Mouse (Mus musculus) MEL (cell line): ENCODE results near the gene Slc25a18. TPM values are rescaled to one million over a fixed set of nuclear protein-coding genes. Genes with fewer than 3 reads are reported as not detected.

ENCODE experiments used
- DNase-seq: peaks from one replicate; pipeline ENCODE4 v3.0.0; 2011; ENCODE audit warnings: low read depth, low spot score
- H3K27ac ChIP-seq: 2 replicates; pipeline ENCODE4 v1.5.1; 2012; ENCODE audit warnings: low read depth, mild to moderate bottlenecking, control low read depth, low read length, moderate library complexity; ENCODE audit not compliant: control insufficient read depth
- H3K27me3 ChIP-seq, 2 experiments: fragments of 150-350 bp in 1 of 2; sonication (generic) in 1 of 2; 2 replicates each; pipeline ENCODE4 v1.6.1; 2012; ENCODE audit warnings: low read length in 2 of 2, mild to moderate bottlenecking in 2 of 2, improper control_type of control experiment in 1 of 2, moderate library complexity in 1 of 2; ENCODE audit not compliant: insufficient read depth in 2 of 2, control insufficient read depth in 1 of 2
- H3K36me3 ChIP-seq, 2 experiments: 2 replicates each; pipeline ENCODE4 v1.6.1; 2012 to 2014; ENCODE audit warnings: low read length in 2 of 2, improper control_type of control experiment in 1 of 2, inconsistent platforms in 1 of 2, mild to moderate bottlenecking in 1 of 2; ENCODE audit not compliant: insufficient read depth in 2 of 2, control insufficient read depth in 1 of 2
- H3K4me1 ChIP-seq, 2 experiments: fragments of 150-350 bp in 1 of 2; sonication (generic) in 1 of 2; 2 replicates each; pipeline ENCODE4 v1.6.1; 2012; ENCODE audit warnings: low read length in 2 of 2, improper control_type of control experiment in 1 of 2, mild to moderate bottlenecking in 1 of 2; ENCODE audit not compliant: insufficient read depth in 2 of 2, control insufficient read depth in 1 of 2
- H3K4me3 ChIP-seq, 2 experiments: fragments of 150-350 bp in 1 of 2; sonication (generic) in 1 of 2; 2 replicates each; pipeline ENCODE4 v1.5.1; 2012; ENCODE audit warnings: low read depth in 2 of 2, low read length in 2 of 2, mild to moderate bottlenecking in 2 of 2, moderate library complexity in 2 of 2, control low read depth in 1 of 2, improper control_type of control experiment in 1 of 2; ENCODE audit not compliant: control insufficient read depth in 1 of 2, insufficient read depth in 1 of 2
- H3K79me2 ChIP-seq: 2 replicates; pipeline ENCODE4 v1.6.1; 2012; ENCODE audit warnings: mild to moderate bottlenecking, low read length, moderate library complexity; ENCODE audit not compliant: control insufficient read depth, poor library complexity, insufficient read depth
- H3K9ac ChIP-seq: 2 replicates; pipeline ENCODE4 v1.6.1; 2012; ENCODE audit warnings: low read depth, mild to moderate bottlenecking, control low read depth, low read length, moderate library complexity; ENCODE audit not compliant: control insufficient read depth, poor library complexity, severe bottlenecking
- H3K9me3 ChIP-seq: fragments of 150-350 bp; sonication (generic); replicated peaks from 2 replicates; pipeline ENCODE4 v1.6.1; 2012; ENCODE audit warnings: mild to moderate bottlenecking, low read length, improper control_type of control experiment, moderate library complexity; ENCODE audit not compliant: insufficient read depth
- BHLHE40 ChIP-seq: IDR thresholded peaks from 2 replicates; pipeline ENCODE4 v1.6.1; 2012; ENCODE audit warnings: low read depth, mild to moderate bottlenecking, inconsistent platforms, low read length, improper control_type of control experiment, borderline replicate concordance
- CHD1 ChIP-seq: IDR thresholded peaks from 2 replicates; pipeline ENCODE4 v1.6.1; 2012; ENCODE audit warnings: low read depth, mild to moderate bottlenecking, inconsistent platforms, low read length, improper control_type of control experiment
- CTCF ChIP-seq, 3 experiments: IDR thresholded peaks in 2 of 3; conservative IDR thresholded peaks in 1 of 3; 2 replicates each; pipeline ENCODE4 v1.5.1; 2011 to 2012; ENCODE audit warnings: low read length in 3 of 3, low read depth in 2 of 3, mild to moderate bottlenecking in 2 of 3, improper control_type of control experiment in 1 of 3, inconsistent platforms in 1 of 3, mixed read lengths in 1 of 3, moderate library complexity in 1 of 3; ENCODE audit not compliant: control insufficient read depth in 1 of 3, insufficient read depth in 1 of 3, poor library complexity in 1 of 3, severe bottlenecking in 1 of 3
- E2F4 ChIP-seq: IDR thresholded peaks from 2 replicates; pipeline ENCODE4 v1.6.1; 2011; ENCODE audit warnings: low read depth, low read length, improper control_type of control experiment, borderline replicate concordance
- ELF1 ChIP-seq: IDR thresholded peaks from 2 replicates; pipeline ENCODE4 v1.6.1; 2014; ENCODE audit warnings: low read depth, mild to moderate bottlenecking, inconsistent platforms, low read length, improper control_type of control experiment, moderate library complexity
- EP300 ChIP-seq, 2 experiments: IDR thresholded peaks; 2 replicates each; pipeline ENCODE4 v1.6.1; 2011; ENCODE audit warnings: improper control_type of control experiment in 2 of 2, low read length in 2 of 2, low read depth in 1 of 2, mild to moderate bottlenecking in 1 of 2
- ETS1 ChIP-seq: IDR thresholded peaks from 2 replicates; pipeline ENCODE4 v1.6.1; 2012; ENCODE audit warnings: low read depth, mild to moderate bottlenecking, inconsistent platforms, low read length, improper control_type of control experiment, moderate library complexity
- GATA1 ChIP-seq: IDR thresholded peaks from 2 replicates; pipeline ENCODE4 v1.6.1; 2011; ENCODE audit warnings: low read depth, low read length, improper control_type of control experiment
- JUND ChIP-seq: IDR thresholded peaks from 2 replicates; pipeline ENCODE4 v1.6.1; 2011; ENCODE audit warnings: low read depth, mild to moderate bottlenecking, improper control_type of control experiment, low read length
- KAT2A ChIP-seq: conservative IDR thresholded peaks from 2 replicates; pipeline ENCODE4 v1.6.1; 2012; ENCODE audit warnings: low read depth, low read length, improper control_type of control experiment, inconsistent platforms
- MAFK ChIP-seq: IDR thresholded peaks from 2 replicates; pipeline ENCODE4 v1.6.1; 2011; ENCODE audit warnings: low read depth, mild to moderate bottlenecking, low read length, improper control_type of control experiment, borderline replicate concordance
- MAZ ChIP-seq: IDR thresholded peaks from 2 replicates; pipeline ENCODE4 v1.6.1; 2012; ENCODE audit warnings: low read depth, mild to moderate bottlenecking, inconsistent platforms, low read length, improper control_type of control experiment
- NELFE ChIP-seq: IDR thresholded peaks from 2 replicates; pipeline ENCODE4 v1.6.1; 2011; ENCODE audit warnings: low read depth, low read length, improper control_type of control experiment
- NRF1 ChIP-seq: IDR thresholded peaks from 2 replicates; pipeline ENCODE4 v1.6.1; 2014; ENCODE audit warnings: low read depth, mild to moderate bottlenecking, inconsistent platforms, low read length, improper control_type of control experiment, moderate library complexity; ENCODE audit not compliant: poor library complexity, insufficient read depth, severe bottlenecking
- POLR2A ChIP-seq, 2 experiments: IDR thresholded peaks; 2 replicates each; pipeline ENCODE4 v1.6.1; 2011 to 2012; ENCODE audit warnings: low read length in 2 of 2, mild to moderate bottlenecking in 2 of 2, control low read depth in 1 of 2, improper control_type of control experiment in 1 of 2, low read depth in 1 of 2, moderate library complexity in 1 of 2; ENCODE audit not compliant: control insufficient read depth in 1 of 2, insufficient read depth in 1 of 2, poor library complexity in 1 of 2
- RAD21 ChIP-seq: IDR thresholded peaks from 2 replicates; pipeline ENCODE4 v1.6.1; 2011; ENCODE audit warnings: mild to moderate bottlenecking, low read depth, low read length, improper control_type of control experiment
- SMC3 ChIP-seq: IDR thresholded peaks from 2 replicates; pipeline ENCODE4 v1.6.1; 2011; ENCODE audit warnings: low read depth, low read length, improper control_type of control experiment
- TBP ChIP-seq: IDR thresholded peaks from 2 replicates; pipeline ENCODE4 v1.8.0; 2011; ENCODE audit warnings: low read depth, low read length, improper control_type of control experiment
- TCF12 ChIP-seq: IDR thresholded peaks from 2 replicates; pipeline ENCODE4 v1.6.1; 2014; ENCODE audit warnings: low read depth, mild to moderate bottlenecking, inconsistent platforms, low read length, improper control_type of control experiment, moderate library complexity
- UBTF ChIP-seq: IDR thresholded peaks from 2 replicates; pipeline ENCODE4 v1.6.1; 2012; ENCODE audit warnings: low read depth, mild to moderate bottlenecking, inconsistent platforms, low read length, improper control_type of control experiment, moderate library complexity, borderline replicate concordance; ENCODE audit not compliant: insufficient read depth
- ZC3H11A ChIP-seq: IDR thresholded peaks from 2 replicates; pipeline ENCODE4 v1.6.1; 2012; ENCODE audit warnings: low read depth, mild to moderate bottlenecking, inconsistent platforms, low read length, improper control_type of control experiment
- ZKSCAN1 ChIP-seq: IDR thresholded peaks from 2 replicates; pipeline ENCODE4 v1.6.1; 2012; ENCODE audit warnings: low read depth, mild to moderate bottlenecking, inconsistent platforms, low read length, improper control_type of control experiment, moderate library complexity
- polyA plus RNA-seq, 2 experiments: library from polyadenylated mRNA; stranded (reverse) in 1 of 2; unstranded in 1 of 2; fragments of >175 nt in 1 of 2; fragments of >200 nt in 1 of 2; gene quantifications; 2 replicates each; pipeline versions ENCODE4 v1.2.1 to v1.2.4; 2012; ENCODE audit warnings: low replicate concordance in 2 of 2, low read depth in 1 of 2; ENCODE audit not compliant: insufficient read length in 2 of 2, insufficient read depth in 1 of 2, missing spikeins in 1 of 2
- total RNA-seq: library from RNA; depleted of rRNA; stranded (reverse); fragments of 300-350 nt; gene quantifications from 2 replicates; pipeline ENCODE4 v1.2.3, GENCODE M21; 2012

Slc25a18 gene
- total and polyA plus RNA-seq, 3 experiments: 0.12 to 0.57 TPM; not detected in 1

DNA sequence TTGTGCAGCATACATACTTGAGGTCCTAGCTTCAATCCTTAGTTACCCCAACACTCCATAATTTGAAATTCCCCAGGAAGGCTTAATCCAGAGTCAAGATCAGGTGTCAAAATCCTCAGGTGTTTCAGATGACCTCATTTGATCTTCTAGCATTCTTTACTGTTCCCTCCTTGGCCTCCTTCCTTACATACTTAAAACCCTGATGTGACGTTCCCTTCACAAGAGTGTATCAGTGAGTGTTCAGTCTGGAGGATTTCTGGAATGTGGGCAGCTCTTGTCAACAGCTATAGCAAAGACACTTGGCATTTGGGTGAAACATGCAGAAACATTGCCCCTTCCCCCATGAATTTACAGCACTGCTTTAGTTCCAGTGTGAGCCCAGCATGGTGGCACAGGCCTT is 3.4 kb upstream of the Slc25a18 start:
- TF ChIP-seq E2F4 (no peak), TCF12 (no peak), JUND (no peak), KAT2A (no peak), ELF1 (no peak), ZKSCAN1 (no peak), NRF1 (no peak), POLR2A (IDR thresholded peaks at IDR 0.05; ENCODE audit: control insufficient read depth in 1 of 2, insufficient read depth in 1 of 2, low read depth in 1 of 2, low read length in 2 of 2, poor library complexity in 1 of 2) (no peak), TBP (no peak)
- H3K9me3 ChIP-seq: no peaks in the 10 kb centered on the region
- H3K9ac ChIP-seq: no peak overlapping the region
- H3K79me2 ChIP-seq: no peaks in the 10 kb centered on the region
- DNase-seq: no peak
- H3K36me3 ChIP-seq: no peaks in the 10 kb centered on the region; a peak in 1 of 4 replicates
- H3K4me3 ChIP-seq: no peak overlapping the region
- H3K27ac ChIP-seq: no peak overlapping the region
- H3K4me1 ChIP-seq: no peaks in the 10 kb centered on the region
- no peaks in the 10 kb centered on the region for H3K27me3 ChIP-seq

DNA sequence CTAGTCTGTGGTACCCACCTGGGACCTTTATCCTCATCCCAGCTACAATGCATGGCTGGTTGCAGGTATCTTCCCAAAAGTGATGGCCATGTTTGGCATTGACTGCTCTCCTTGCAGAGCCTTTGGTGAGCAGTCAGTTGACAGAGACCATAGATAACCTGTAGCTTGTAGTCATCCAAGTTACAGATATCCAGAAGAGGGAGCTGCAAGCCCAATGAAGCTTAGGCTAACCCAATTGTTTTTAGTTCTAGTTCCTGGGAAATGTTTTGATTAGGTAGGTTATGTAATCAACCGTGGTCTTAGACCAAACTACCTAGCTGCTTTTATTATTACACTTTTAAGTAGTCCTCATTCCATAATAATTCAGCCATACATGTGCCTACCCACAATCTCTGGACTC is 2.0 kb upstream of the Slc25a18 start:
- Histone ChIP-seq H3K36me3 (no peaks in the 10 kb centered on the region), H3K9me3 (no peaks in the 10 kb centered on the region), H3K79me2 (no peaks in the 10 kb centered on the region), H3K27me3 (no peaks in the 10 kb centered on the region), H3K9ac (no peak overlapping the region), H3K27ac (no peak overlapping the region), H3K4me3 (no peak overlapping the region), H3K4me1 (no peaks in the 10 kb centered on the region)
- no peak for TF ChIP-seq ELF1
- TF ChIP-seq GATA1: no peak
- no peak for TF ChIP-seq MAFK
- TF ChIP-seq SMC3: peak; percentile 55
- TF ChIP-seq EP300 (IDR thresholded peaks at IDR 0.05; ENCODE audit: low read depth in 1 of 2, low read length in 2 of 2): no peak
- peak; percentile 62 for TF ChIP-seq RAD21
- no peak for TF ChIP-seq TBP
- TF ChIP-seq BHLHE40: no peak
- no peak for TF ChIP-seq E2F4
- no peak for TF ChIP-seq NELFE
- TF ChIP-seq CHD1: no peak
- TF ChIP-seq JUND: no peak
- TF ChIP-seq CTCF (IDR thresholded peaks at IDR 0.05 in 2 of 3, conservative IDR thresholded peaks at IDR 0.05 in 1 of 3; ENCODE audit: control insufficient read depth in 1 of 3, insufficient read depth in 1 of 3, low read depth in 2 of 3, low read length in 3 of 3, poor library complexity in 1 of 3, severe bottlenecking in 1 of 3): peak in 1 of 3 experiments; percentile 54; a peak in 2 of 6 replicates
- TF ChIP-seq ETS1: no peak
- TF ChIP-seq UBTF: no peak
- TF ChIP-seq NRF1: no peak
- TF ChIP-seq ZC3H11A: peak; percentile 31; the same call in 1 of the 2 replicates
- no peak for TF ChIP-seq MAZ
- DNase-seq: no peak
